Mouse (Mus musculus) embryo, embryonic 10.5 days (tissue): ENCODE data around the gene Cobl.
A peak's percentile ranks its signal among the peaks of the same experiment; 100 is the strongest.

ENCODE experiments used
- DNase-seq: peaks from one replicate; pipeline ENCODE4 v3.0.0-alpha.2; 2015; ENCODE audit warnings: low spot score

Gene Cobl

DNA sequence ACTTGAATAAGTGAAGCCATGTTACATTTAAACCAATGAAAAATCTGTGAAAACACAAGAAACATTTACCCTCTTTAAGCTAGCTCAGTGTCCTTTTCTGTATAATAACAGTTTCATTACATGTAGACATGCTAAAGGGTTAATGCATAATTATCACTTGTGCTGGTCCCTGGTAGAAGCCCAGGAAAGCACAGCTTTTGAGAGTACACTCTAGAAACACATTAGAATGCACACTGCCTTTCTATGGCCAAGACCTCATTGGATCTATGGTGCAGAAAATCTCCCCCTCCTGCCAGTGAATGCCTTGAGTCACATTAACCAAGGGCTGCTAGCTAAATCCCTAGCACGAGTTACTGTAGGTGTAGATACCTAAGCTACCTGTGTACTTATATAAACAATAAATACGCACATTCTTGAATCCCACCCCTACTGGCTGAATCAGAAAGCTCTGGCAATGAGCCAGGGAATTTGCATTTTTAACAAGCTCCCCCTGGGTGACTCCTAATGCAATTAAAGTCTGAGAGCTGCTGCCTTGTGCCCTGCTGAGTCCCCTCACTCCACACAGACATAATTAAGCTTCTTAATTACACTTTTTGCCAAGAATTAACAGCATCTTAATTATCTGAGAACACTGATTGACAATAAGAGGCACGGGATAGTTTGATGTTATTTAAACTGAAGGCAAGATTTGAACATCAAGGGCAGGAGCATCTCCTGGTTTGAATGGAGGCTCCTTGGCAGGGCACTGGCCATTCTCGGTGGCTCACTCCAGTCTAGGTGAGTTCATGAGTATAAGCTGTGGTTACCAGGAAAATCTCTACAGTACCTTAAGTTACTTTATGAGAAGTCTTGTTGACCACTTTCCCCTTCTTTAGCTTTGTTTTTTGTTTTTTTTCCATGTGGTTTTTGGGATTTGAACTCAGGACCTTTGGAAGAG is 244.9 kb downstream of the Cobl start:
- DNase-seq, result no peak

DNA sequence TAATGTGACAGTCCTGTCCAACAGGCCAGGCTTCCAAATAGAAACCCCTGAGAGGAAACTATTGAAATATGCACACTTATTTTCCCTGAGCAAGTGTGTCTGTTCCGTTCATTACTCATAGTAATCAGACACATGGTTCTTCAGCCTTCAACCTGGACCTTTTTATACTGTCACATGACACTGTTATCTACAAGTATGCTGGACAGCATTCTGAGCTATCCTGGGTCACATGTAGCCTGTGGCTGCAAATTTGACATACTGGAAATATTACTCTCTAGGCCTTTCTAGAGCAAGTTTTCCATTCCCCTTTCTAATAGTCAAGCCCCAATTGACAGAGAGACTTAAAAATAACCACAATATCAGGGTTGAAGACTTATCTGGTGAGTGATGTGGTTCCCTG is 247.9 kb downstream of the Cobl start:
- DNase-seq, result no peak

DNA sequence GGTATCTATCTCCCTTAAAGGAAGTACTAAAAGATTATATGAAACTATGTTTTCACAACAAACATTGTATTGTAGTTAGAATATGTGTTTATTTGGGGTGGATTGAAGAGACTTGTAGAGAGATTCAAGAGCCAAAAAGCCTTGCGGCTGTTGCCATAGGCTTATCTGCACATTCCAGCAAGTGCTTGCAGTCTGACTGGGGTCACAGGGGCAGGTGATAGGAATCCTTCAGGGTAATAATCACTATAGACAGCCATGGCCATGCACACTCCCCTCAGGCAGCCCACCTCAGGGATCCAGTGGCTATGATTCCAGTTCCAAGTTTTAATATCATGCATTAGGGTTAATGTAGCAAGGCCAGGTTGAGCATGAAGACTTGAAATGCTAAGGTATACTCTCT is 249.2 kb downstream of the Cobl start:
- no peak for DNase-seq

DNA sequence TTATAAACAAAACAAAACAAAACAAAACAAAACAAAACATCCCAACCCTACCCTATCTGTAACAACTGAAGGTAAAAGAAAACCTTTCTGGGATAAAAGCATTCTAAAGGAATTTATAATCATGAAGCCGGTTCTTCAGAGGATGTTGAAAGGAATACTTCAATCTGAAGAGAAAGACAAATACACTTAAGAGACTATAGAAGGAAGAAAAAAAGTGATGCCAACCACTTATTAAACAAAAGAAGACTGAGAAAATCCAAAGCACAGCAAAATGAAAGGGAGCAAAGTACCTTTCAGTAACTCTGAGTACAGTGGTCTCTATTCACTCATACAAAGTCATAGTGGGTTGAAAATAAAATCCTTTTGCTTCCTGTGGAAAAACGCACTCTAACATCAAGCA is 256.2 kb downstream of the Cobl start:
- no peak for DNase-seq

DNA sequence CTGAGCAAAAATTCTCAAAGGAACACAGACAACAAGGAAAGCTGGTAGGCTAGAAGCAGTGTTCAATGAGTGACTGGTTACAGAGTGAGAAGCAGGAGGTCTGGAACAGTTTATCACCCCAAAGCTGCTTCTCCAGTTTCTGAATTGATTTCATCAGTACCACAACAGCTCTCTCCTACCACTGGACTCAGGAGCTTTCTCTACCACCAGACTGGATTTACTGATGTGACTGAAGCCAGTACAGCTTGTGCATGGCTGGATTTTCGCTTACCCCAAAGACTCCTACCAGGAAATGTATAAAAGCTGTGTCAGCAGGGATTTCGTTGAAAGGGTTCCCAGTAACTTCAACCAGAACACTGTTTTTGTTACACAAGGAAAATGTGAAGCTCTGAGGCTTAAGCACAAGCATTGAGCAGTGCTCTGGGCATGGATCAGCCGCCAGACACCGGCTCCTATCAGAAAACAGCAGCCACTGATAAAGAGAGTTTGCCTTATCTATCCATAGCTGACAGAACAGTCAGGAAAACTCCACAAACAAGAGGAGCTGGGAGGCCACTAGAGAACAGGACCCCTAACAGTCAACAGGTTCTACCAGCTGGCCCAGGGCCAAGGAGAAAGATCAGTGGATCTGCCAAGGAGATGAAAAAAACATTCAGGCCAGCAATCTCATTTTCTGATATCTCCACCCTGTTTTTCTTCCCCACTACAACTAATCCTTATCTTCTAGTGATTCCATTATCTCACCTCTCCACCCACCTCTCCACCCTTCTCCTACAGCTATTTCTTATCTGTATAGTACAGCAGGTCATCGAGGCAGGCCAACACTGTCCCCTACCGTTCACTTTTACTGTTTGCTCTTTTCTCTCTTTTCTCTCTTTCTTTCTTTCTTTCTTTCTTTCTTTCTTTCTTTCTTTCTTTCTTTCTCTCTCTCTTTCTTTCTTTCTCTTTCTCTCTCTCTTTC is 259.3 kb downstream of the Cobl start:
- peak; percentile 7 for DNase-seq

DNA sequence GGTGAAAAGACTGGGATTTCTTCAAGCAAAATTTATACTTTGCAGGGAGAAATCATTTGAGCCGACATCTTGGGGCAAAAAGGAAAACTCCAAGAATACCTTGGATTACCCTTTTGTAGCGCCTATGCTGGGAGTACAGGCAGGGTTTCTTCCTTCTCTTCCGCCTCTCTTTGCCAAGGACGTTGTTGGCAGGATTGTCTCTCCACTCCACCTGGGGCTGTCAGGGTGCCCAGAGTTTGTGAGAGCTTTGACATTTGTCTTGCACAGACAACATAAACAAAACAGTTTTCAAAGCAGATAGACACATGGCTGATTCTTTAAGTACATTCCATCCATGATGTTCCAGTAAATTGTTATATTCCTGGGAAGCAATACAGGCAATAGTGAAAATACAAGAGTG is 265.3 kb downstream of the Cobl start:
- no peak for DNase-seq

DNA sequence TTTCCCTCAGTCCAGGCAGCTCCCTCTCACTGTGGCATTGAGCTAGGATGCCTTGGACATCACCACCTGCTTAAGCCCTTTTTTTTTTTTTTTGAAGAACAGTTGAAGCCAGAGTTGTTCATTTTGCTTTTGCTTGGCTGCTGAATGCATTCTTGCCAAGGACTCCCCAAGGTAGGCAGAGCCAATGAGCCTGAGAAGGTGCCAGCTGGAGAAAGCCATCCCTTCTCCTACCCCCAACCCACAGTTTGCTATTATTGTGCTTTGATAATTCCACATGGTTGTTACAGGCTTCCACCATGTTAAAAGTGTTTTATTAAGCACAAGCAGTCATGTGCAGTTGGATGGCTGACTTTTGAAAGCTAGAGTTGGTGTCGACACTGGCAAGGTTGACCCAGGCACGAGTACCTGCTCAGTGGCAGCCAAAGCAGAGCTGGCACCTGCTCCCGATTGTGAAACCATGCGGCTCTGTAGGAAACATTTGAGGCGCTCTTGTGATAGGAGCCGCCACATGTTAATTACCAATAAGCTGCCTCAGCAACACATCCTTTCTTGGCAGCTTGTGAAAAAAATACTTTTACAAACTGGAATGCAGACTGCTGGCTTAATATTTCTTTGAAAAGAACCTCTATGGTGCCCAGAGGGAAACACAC is 265.9 kb downstream of the Cobl start:
- no peak for DNase-seq

DNA sequence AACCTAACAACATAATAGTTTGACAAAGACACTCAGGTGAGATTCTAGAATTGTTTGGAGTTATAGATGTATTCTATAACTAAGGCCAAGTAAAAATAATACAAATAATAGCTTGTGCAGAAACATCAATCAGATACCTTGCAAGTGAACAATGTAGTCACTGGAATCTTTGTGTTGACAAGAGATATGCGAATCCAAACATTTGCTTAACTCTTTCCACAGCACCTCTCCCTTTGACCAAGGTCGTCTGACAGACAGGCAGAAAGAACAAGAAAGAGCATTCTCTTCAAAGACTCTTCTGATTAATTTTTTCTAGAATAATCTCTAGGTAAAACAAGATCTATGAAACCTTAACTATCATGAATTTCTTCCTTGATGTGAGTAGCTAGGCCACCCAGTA is 266.7 kb downstream of the Cobl start:
- no peak for DNase-seq

DNA sequence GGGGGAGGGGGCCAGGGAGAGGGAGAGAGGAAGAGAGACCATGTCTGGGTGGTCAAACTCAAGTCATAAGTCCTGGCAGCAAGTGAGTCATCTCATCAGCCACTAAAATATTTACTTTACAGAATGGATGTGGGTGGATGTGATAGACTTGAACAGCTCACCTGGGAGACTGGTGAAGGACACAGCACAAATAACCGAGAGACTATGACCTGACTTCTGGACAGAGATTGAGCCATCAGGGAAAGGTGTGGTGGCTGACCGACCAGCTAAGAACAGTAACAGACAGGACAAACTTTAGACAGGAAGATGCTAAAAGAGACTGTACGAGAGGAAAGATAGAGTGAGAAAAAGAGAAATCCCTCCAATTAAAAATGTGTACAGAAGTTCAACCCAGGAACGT is 267.2 kb downstream of the Cobl start:
- no peak for DNase-seq

DNA sequence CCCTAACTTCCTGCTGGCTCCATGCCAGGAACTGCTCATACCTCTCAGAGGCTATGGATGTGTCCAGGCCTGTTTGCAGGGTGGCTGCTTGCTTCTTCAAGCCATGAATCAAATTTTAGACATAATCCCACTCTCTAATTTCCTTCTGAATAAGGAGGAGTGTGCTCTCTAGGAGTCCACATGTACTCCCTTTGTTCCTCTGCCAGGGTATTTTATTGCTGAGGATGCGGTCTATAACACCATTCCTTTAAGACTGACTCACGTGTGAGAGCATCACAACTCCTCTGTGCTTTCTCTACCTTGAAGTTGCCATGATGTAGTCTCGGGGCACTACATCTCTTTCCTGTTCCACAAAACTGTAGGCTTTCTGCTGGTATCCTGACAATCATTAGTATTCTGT is 269.4 kb downstream of the Cobl start:
- no peak for DNase-seq

DNA sequence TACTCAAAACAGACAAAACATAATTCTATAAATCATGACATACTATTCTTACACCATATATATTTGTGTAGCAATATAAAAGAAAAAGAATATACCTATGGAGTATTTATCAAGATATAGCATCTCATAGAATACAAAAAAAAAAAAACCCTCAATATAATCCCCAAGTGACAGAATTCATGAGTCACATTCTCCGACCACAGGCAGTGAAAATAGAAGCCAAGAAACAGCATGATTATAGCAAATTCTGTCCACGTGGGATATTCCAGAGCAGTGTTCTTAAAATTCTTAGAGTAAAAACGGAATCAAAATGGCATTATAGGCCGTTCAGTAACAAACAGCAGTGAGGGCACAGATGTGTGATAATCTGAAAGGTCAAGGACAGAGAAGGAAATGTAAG is 271.4 kb downstream of the Cobl start:
- DNase-seq, result no peak

DNA sequence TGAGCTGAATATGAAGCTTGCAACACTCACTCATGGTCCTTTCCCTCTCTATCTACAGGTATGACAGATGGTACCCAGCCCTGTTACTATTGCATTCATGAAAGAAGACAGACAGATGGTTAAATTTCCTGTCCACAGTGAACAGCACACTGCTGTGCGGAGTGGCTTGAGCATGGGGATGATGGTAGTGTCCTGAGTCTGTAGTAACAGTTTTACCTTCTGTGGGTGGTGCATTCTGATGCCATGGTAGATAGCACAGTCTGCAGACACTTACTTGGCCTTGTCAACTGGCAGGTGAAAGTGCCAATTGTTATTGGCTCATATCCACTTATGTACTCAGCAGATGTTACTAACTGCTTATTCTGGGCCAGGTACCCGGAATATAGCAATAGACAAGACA is 273.4 kb downstream of the Cobl start:
- no peak for DNase-seq

DNA sequence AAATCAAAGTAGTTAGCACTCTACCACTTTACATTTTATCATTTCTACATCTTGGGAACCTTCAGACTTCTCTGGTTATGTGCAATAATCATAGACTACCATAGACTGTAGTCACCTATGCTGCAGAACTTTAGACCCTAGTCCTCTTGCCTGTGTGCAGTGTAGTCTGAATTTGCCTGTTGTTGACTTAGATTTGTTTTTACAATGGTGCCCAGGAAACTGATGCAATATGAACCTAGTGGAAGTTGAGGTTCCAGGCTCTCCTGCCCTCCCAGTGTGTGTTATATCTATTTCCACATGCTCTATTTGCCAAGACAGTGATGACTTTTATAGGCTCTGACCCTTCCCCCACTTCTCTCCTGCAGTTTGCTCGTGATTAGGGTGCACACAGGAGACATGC is 274.3 kb downstream of the Cobl start:
- DNase-seq, result no peak
